Mouse (Mus musculus) thymus, adult 2 months (tissue): ENCODE data around the gene 2310022A10Rik.

Source experiments
- CTCF ChIP-seq: fragments of 200-500 bp; IDR thresholded peaks from 2 replicates; pipeline ENCODE4 v1.5.1; 2012; ENCODE audit warnings: mild to moderate bottlenecking, control low read depth, low read length, moderate library complexity, borderline replicate concordance; ENCODE audit not compliant: control insufficient read depth, poor library complexity, insufficient read depth; ENCODE audit errors: extremely low read depth
- POLR2A ChIP-seq: fragments of 200-500 bp; IDR thresholded peaks from 2 replicates; pipeline ENCODE4 v1.6.1; 2012; ENCODE audit warnings: mild to moderate bottlenecking, low read length, control low read depth, moderate library complexity; ENCODE audit not compliant: control insufficient read depth, poor library complexity, insufficient read depth; ENCODE audit errors: extremely low read depth

DNA sequence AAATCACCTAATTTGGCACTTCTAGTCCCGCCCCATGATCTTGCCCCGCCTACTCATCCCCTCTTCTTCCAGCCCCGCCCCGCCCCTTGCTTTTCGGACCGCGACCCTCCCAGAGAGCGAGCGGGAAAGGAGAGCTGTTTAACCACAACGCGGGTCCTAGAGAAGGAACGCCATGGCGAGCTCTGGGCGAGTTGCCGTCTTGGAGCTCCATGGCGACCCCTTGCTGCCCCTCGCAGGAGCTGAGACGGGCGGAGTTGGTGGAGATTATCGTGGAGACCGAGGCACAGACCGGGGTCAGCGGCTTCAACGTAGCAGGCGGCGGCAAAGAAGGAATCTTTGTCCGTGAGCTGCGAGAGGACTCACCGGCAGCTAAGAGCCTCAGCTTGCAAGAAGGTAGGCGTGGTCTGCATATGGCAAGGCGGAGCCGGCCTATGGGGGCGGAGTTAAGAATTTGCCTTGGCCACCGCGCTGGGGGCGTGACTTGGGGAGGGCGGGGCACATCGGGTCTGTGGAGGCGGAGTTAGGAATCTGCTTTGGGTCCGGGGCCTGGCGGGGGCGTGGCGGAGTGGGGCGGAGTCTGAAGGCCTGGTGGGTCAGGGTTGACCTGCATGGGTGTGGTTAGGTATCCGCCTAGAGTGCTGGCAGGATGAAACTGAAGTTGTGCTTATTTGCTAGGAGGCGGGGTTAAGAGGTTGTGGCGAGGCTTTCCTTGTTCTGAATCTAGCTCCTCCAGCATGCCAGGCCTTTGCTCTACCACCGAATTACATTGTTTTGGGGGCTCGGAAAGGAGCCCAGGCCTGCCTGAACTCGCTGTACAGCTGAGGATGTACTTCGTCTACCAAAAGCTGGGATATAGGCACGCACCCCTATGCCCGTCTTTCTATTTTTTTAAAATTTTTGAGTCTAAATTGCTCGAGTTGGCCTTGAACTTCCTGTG lies 45.1 kb upstream of the 2310022A10Rik start:
- 0 out of 2 replicates have a peak, but pooled peaks have one; percentile 35 for TF ChIP-seq CTCF
- TF ChIP-seq POLR2A, result no peak
